Mouse (Mus musculus) heart, embryonic 12.5 days (tissue): Measurements from ENCODE around the gene Gm11554. TPM values are rescaled to one million over a fixed set of nuclear protein-coding genes. Genes with fewer than 3 reads are reported as not detected.
"Not testable (repeated sequence)": the region's sequence is repeated elsewhere in the genome, so short reads cannot be mapped to it uniquely, and the experiment has no call there.

Experiments used
- ATAC-seq: fragments of 200-750 bp; cut with Nextera tagmentation; 2 replicates; pipeline ENCODE4 v1.8.0; 2017; ENCODE audit warnings: moderate TSS enrichment, moderate library complexity; ENCODE audit not compliant: insufficient number of reproducible peaks, low FRiP score
- H3K27ac ChIP-seq: fragments of 300-500 bp; sonication (generic); 2 replicates; pipeline ENCODE4 v1.5.1; 2016; ENCODE audit warnings: mild to moderate bottlenecking, moderate library complexity; ENCODE audit not compliant: poor library complexity, severe bottlenecking
- H3K27me3 ChIP-seq: fragments of 300-500 bp; sonication (generic); replicated peaks from 2 replicates; pipeline ENCODE4 v1.6.1; 2016; ENCODE audit warnings: mild to moderate bottlenecking, moderate library complexity
- H3K36me3 ChIP-seq: fragments of 300-500 bp; sonication (generic); 2 replicates; pipeline ENCODE4 v1.6.1; 2016; ENCODE audit warnings: mild to moderate bottlenecking, moderate library complexity
- H3K4me1 ChIP-seq: fragments of 300-500 bp; sonication (generic); replicated peaks from 2 replicates; pipeline ENCODE4 v1.6.1; 2016; ENCODE audit warnings: mild to moderate bottlenecking
- H3K4me2 ChIP-seq: fragments of 300-500 bp; sonication (generic); 2 replicates; pipeline ENCODE4 v1.6.1; 2016; ENCODE audit warnings: mild to moderate bottlenecking, moderate library complexity
- H3K4me3 ChIP-seq: fragments of 300-500 bp; sonication (generic); 2 replicates; pipeline ENCODE4 v1.5.1; 2016; ENCODE audit warnings: mild to moderate bottlenecking
- H3K9ac ChIP-seq: fragments of 300-500 bp; sonication (generic); 2 replicates; pipeline ENCODE4 v1.6.1; 2016; ENCODE audit warnings: mild to moderate bottlenecking, moderate library complexity
- H3K9me3 ChIP-seq: fragments of 300-500 bp; sonication (generic); replicated peaks from 2 replicates; pipeline ENCODE4 v1.6.1; 2016; ENCODE audit warnings: mild to moderate bottlenecking, moderate library complexity
- WGBS: fragments of 180-500 bp; shearing (Covaris S2); methylation state at CpG from one replicate; pipeline ENCODE4 v1.1.7; 2016; 5-methylcytosine and 5-hydroxymethylcytosine counted together
- polyA plus RNA-seq: library from polyadenylated mRNA; unstranded; fragments of >200 nt; fragmentation: Nextera tagmentation; extraction: Ambion mirVana; gene quantifications from 2 replicates; pipeline ENCODE4 v1.2.1, GENCODE M21; 2016

The Gm11554 gene
- polyA plus RNA-seq: not detected in 2 replicates

GRCm38 (mm10) chr11:99804346-99804745 lies at the start of gene Gm11554:
Gene Gm11554 (minus strand): TSS chr11:99804446.
- not testable (repeated sequence) for H3K9ac ChIP-seq, H3K9me3 ChIP-seq, H3K36me3 ChIP-seq, H3K4me2 ChIP-seq, H3K4me3 ChIP-seq, ATAC-seq, H3K27me3 ChIP-seq, H3K4me1 ChIP-seq, H3K27ac ChIP-seq
- WGBS: no CpG with 5 or more reads among the region's 1 CpGs

GRCm38 (mm10) chr11:99851508-99851907 lies 47.3 kb upstream of the Gm11554 start, which contains the start of gene Krtap4-16:
Gene Krtap4-16 (minus strand): TSS chr11:99851608.
- ATAC-seq: no peak
- Histone ChIP-seq H3K4me2 (no peak within 1 kb of the TSS), H3K4me3 (no peak within 1 kb of the TSS), H3K4me1 (no peaks in the 10 kb centered on the region), H3K36me3 (no peaks in the 10 kb centered on the region), H3K9me3 (no peaks in the 10 kb centered on the region), H3K27me3 (no peaks in the 10 kb centered on the region), H3K9ac (no peak within 1 kb of the TSS), H3K27ac (no peak within 1 kb of the TSS)

GRCm38 (mm10) chr11:99846746-99847145 lies 42.5 kb upstream of the Gm11554 start:
- WGBS: 72% methylated on average over 2 of the region's 2 CpGs
- Histone ChIP-seq H3K27ac (no peak overlapping the region), H3K27me3 (no peaks in the 10 kb centered on the region), H3K4me1 (no peaks in the 10 kb centered on the region), H3K9ac (no peak overlapping the region), H3K4me3 (no peak overlapping the region), H3K9me3 (no peaks in the 10 kb centered on the region), H3K4me2 (no peak overlapping the region), H3K36me3 (no peaks in the 10 kb centered on the region)
- no peak for ATAC-seq

GRCm38 (mm10) chr11:99842185-99842584 lies 37.9 kb upstream of the Gm11554 start:
- no peak for ATAC-seq
- Histone ChIP-seq H3K27me3 (no peaks in the 10 kb centered on the region), H3K36me3 (no peaks in the 10 kb centered on the region), H3K9ac (no peak overlapping the region), H3K4me3 (no peak overlapping the region), H3K4me2 (no peak overlapping the region), H3K27ac (no peak overlapping the region), H3K9me3 (0 out of 2 replicates have a peak, but pooled peaks cover 4% of the 10 kb centered on the region), H3K4me1 (no peaks in the 10 kb centered on the region)
- WGBS: 67% methylated on average over 1 of the region's 1 CpGs

GRCm38 (mm10) chr11:99837966-99838365 lies 33.7 kb upstream of the Gm11554 start, which contains the start of gene 2300003K06Rik:
Gene 2300003K06Rik (minus strand): TSS chr11:99838066.
- Histone ChIP-seq H3K4me1 (no peaks in the 10 kb centered on the region), H3K27ac (no peak within 1 kb of the TSS), H3K4me3 (no peak within 1 kb of the TSS), H3K36me3 (no peaks in the 10 kb centered on the region), H3K27me3 (no peaks in the 10 kb centered on the region), H3K9ac (no peak within 1 kb of the TSS), H3K9me3 (0 out of 2 replicates have a peak, but pooled peaks cover 4% of the 10 kb centered on the region), H3K4me2 (no peak within 1 kb of the TSS)
- ATAC-seq: no peak
- 74% methylated on average over 1 of the region's 1 CpGs for WGBS

- H3K36me3 ChIP-seq, ATAC-seq, H3K27ac ChIP-seq, H3K9ac ChIP-seq, H3K4me1 ChIP-seq, H3K27me3 ChIP-seq, H3K4me2 ChIP-seq, H3K4me3 ChIP-seq, H3K9me3 ChIP-seq: not testable (repeated sequence)
- WGBS: 77% methylated on average over 2 of the region's 2 CpGs
These were observed 11.3 kb upstream of the Gm11554 start, which contains the start of gene Gm11564 for GRCm38 (mm10) chr11:99815566-99815965. Gene Gm11564 (minus strand): TSS chr11:99815666.

- not testable (repeated sequence) for H3K4me3 ChIP-seq, H3K27ac ChIP-seq, H3K4me2 ChIP-seq, H3K27me3 ChIP-seq, H3K36me3 ChIP-seq, H3K9me3 ChIP-seq, H3K9ac ChIP-seq, H3K4me1 ChIP-seq, ATAC-seq
These were observed 5.5 kb upstream of the Gm11554 start, which contains the start of gene Krtap4-13 for GRCm38 (mm10) chr11:99809792-99810191. Gene Krtap4-13 (minus strand): TSS chr11:99809892.

- ATAC-seq, H3K4me3 ChIP-seq, H3K27ac ChIP-seq, H3K9me3 ChIP-seq, H3K9ac ChIP-seq, H3K36me3 ChIP-seq, H3K4me1 ChIP-seq, H3K4me2 ChIP-seq, H3K27me3 ChIP-seq: not testable (repeated sequence)
- no CpG with 5 or more reads among the region's 1 CpGs for WGBS
These were observed 5.4 kb downstream of the Gm11554 start, which contains the start of gene Gm11569 for GRCm38 (mm10) chr11:99798832-99799231. Gene Gm11569 (minus strand): TSS chr11:99798932.

- Histone ChIP-seq H3K27ac (no peak within 1 kb of the TSS), H3K4me1 (no peaks in the 10 kb centered on the region), H3K4me2 (no peak within 1 kb of the TSS), H3K9ac (no peak within 1 kb of the TSS), H3K36me3 (no peaks in the 10 kb centered on the region), H3K9me3 (no peaks in the 10 kb centered on the region), H3K27me3 (no peaks in the 10 kb centered on the region; the same call in 1 of the 2 replicates), H3K4me3 (no peak within 1 kb of the TSS)
- WGBS: 70% methylated on average over 2 of the region's 2 CpGs
- ATAC-seq: no peak
These were observed 10.9 kb downstream of the Gm11554 start, which contains the start of gene Gm11596 for GRCm38 (mm10) chr11:99793367-99793766. Gene Gm11596 (minus strand): TSS chr11:99793467.

- not testable (repeated sequence) for ATAC-seq, H3K9me3 ChIP-seq, H3K9ac ChIP-seq, H3K36me3 ChIP-seq, H3K27me3 ChIP-seq, H3K4me1 ChIP-seq, H3K4me2 ChIP-seq, H3K27ac ChIP-seq, H3K4me3 ChIP-seq
These were observed 19.3 kb downstream of the Gm11554 start, which contains the start of gene Krtap4-9 for GRCm38 (mm10) chr11:99784900-99785299. Gene Krtap4-9 (plus strand): TSS chr11:99785200.

GRCm38 (mm10) chr11:99780604-99781003 lies 23.6 kb downstream of the Gm11554 start, which contains the start of gene Krtap4-8:
Gene Krtap4-8 (minus strand): TSS chr11:99780704.
- no peaks in the 10 kb centered on the region for H3K9me3 ChIP-seq
- no peak for ATAC-seq
- WGBS: 87% methylated on average over 2 of the region's 2 CpGs

GRCm38 (mm10) chr11:99778401-99778800 lies 25.8 kb downstream of the Gm11554 start:
- ATAC-seq: no peak
- Histone ChIP-seq H3K4me3 (no peak overlapping the region), H3K27me3 (no peaks in the 10 kb centered on the region), H3K36me3 (no peaks in the 10 kb centered on the region), H3K27ac (no peak overlapping the region), H3K9me3 (no peaks in the 10 kb centered on the region), H3K4me2 (no peak overlapping the region), H3K4me1 (peaks cover 5% of the 10 kb centered on the region; the same call in 1 of the 2 replicates), H3K9ac (no peak overlapping the region)
- WGBS: 68% methylated on average over 7 of the region's 7 CpGs

More at GRCm38 (mm10) chr11:99780604-99781003, 23.6 kb downstream of the Gm11554 start, which contains the start of gene Krtap4-8:
- H3K9ac ChIP-seq: no peak within 1 kb of the TSS
- no peak within 1 kb of the TSS for H3K4me2 ChIP-seq
- H3K4me3 ChIP-seq: no peak within 1 kb of the TSS
- H3K4me1 ChIP-seq: peaks cover 5% of the 10 kb centered on the region; the same call in 1 of the 2 replicates
- no peak within 1 kb of the TSS for H3K27ac ChIP-seq
- H3K27me3 ChIP-seq: no peaks in the 10 kb centered on the region
- no peaks in the 10 kb centered on the region for H3K36me3 ChIP-seq
